Mouse (Mus musculus) megakaryocyte, embryonic 14.5 days (primary cell): ENCODE measurements around the gene Ush1g.

ENCODE experiments used
- FLI1 ChIP-seq: IDR thresholded peaks from 2 replicates; pipeline ENCODE4 v1.6.1; 2012; ENCODE audit warnings: low read length, inconsistent platforms, mixed read lengths
- GATA1 ChIP-seq: IDR thresholded peaks from 3 replicates; pipeline ENCODE4 v1.6.1; 2012; ENCODE audit warnings: mixed read lengths, low read length, inconsistent platforms, borderline replicate concordance

GRCm38 (mm10) chr11:115265771-115266399 is 56.0 kb downstream of the Ush1g start:
- TF ChIP-seq GATA1 (no peak), FLI1 (no peak)
